Mouse (Mus musculus): ENCODE data around the gene Olfr923. TPM values are rescaled to one million over a fixed set of nuclear protein-coding genes. Genes with fewer than 3 reads are reported as not detected.

Olfr923 gene
- polyA plus RNA-seq, 1 experiment from 2014 or later: not detected

Other genes with a start within 250 kb of the Olfr923 start
- not detected in 2 replicates for gene Olfr912, start 246.4 kb upstream of the Olfr923 start, polyA plus RNA-seq (2015; fragmentation: Nextera tagmentation; extraction: Ambion mirVana)
- not detected in 2 replicates for gene Olfr913, start 233.8 kb upstream of the Olfr923 start, polyA plus RNA-seq (2015; fragmentation: Nextera tagmentation; extraction: Ambion mirVana)
- gene Olfr914, start 221.4 kb upstream of the Olfr923 start, polyA plus RNA-seq (2015; fragmentation: Nextera tagmentation; extraction: Ambion mirVana): not detected in 2 replicates
- not detected in 2 replicates for gene Olfr916, start 166.7 kb upstream of the Olfr923 start, polyA plus RNA-seq (2015; fragmentation: Nextera tagmentation; extraction: Ambion mirVana)
- not detected in 2 replicates for gene Olfr917, start 160.7 kb upstream of the Olfr923 start, polyA plus RNA-seq (2015; fragmentation: Nextera tagmentation; extraction: Ambion mirVana)
- not detected in 2 replicates for gene Olfr918, start 151.9 kb upstream of the Olfr923 start, polyA plus RNA-seq (2015; fragmentation: Nextera tagmentation; extraction: Ambion mirVana)
- not detected in 2 replicates for gene Olfr919, start 122.9 kb upstream of the Olfr923 start, polyA plus RNA-seq (2015; fragmentation: Nextera tagmentation; extraction: Ambion mirVana)
- 21.0 and 22.9 TPM in 2 replicates for gene Vwa5a, start 108.3 kb upstream of the Olfr923 start, polyA plus RNA-seq (2015; fragmentation: Nextera tagmentation; extraction: Ambion mirVana)
- gene Olfr920, start 74.2 kb upstream of the Olfr923 start, polyA plus RNA-seq (2015; fragmentation: Nextera tagmentation; extraction: Ambion mirVana): 0.08 TPM in 1 of 2 replicates, not detected in the other
- not detected in 2 replicates for gene Olfr921, start 53.5 kb upstream of the Olfr923 start, polyA plus RNA-seq (2015; fragmentation: Nextera tagmentation; extraction: Ambion mirVana)
- not detected in 2 replicates for gene Olfr922, start 11.9 kb upstream of the Olfr923 start, polyA plus RNA-seq (2015; fragmentation: Nextera tagmentation; extraction: Ambion mirVana)
- gene Olfr924, start 17.9 kb downstream of the Olfr923 start, polyA plus RNA-seq (2015; fragmentation: Nextera tagmentation; extraction: Ambion mirVana): not detected in 2 replicates
- not detected in 2 replicates for gene Olfr26, start 28.5 kb downstream of the Olfr923 start, polyA plus RNA-seq (2015; fragmentation: Nextera tagmentation; extraction: Ambion mirVana)
- gene Olfr926, start 50.6 kb downstream of the Olfr923 start, polyA plus RNA-seq (2015; fragmentation: Nextera tagmentation; extraction: Ambion mirVana): not detected in 2 replicates
- gene Olfr930, start 103.3 kb downstream of the Olfr923 start, polyA plus RNA-seq (2015; fragmentation: Nextera tagmentation; extraction: Ambion mirVana): not detected in 2 replicates
- not detected in 2 replicates for gene Olfr933, start 145.8 kb downstream of the Olfr923 start, polyA plus RNA-seq (2015; fragmentation: Nextera tagmentation; extraction: Ambion mirVana)
- not detected in 2 replicates for gene Olfr934, start 161.8 kb downstream of the Olfr923 start, polyA plus RNA-seq (2015; fragmentation: Nextera tagmentation; extraction: Ambion mirVana)
- gene Olfr935, start 173.1 kb downstream of the Olfr923 start, polyA plus RNA-seq (2015; fragmentation: Nextera tagmentation; extraction: Ambion mirVana): not detected in 2 replicates
- not detected in 2 replicates for gene Olfr146, start 196.8 kb downstream of the Olfr923 start, polyA plus RNA-seq (2015; fragmentation: Nextera tagmentation; extraction: Ambion mirVana)
- gene Olfr937, start 238.4 kb downstream of the Olfr923 start, polyA plus RNA-seq (2015; fragmentation: Nextera tagmentation; extraction: Ambion mirVana): not detected in 2 replicates

Data from kidney, embryonic 16.5 days (tissue).